Mouse (Mus musculus) G1E (cell line): ENCODE measurements at regions not wholly inside any gene's neighbourhood (a gene's known extent, or its start where the extent isn't known, plus 50 kb on each side); places are given as distances from the start of the nearest gene placed in this dataset.

Experiments
- CTCF ChIP-seq: IDR thresholded peaks from 2 replicates; pipeline ENCODE4 v1.5.1; 2012; ENCODE audit warnings: low read depth, low read length, inconsistent platforms, mixed read lengths
- GATA1 ChIP-seq: IDR thresholded peaks from 2 replicates; pipeline ENCODE4 v1.6.1; 2012; ENCODE audit warnings: borderline replicate concordance, low read length, inconsistent platforms, mixed read lengths
- GATA2 ChIP-seq: IDR thresholded peaks from 2 replicates; pipeline ENCODE4 v1.6.1; 2012; ENCODE audit warnings: low read depth, low read length, inconsistent platforms, borderline replicate concordance
- POLR2AphosphoS5 ChIP-seq: IDR thresholded peaks from 2 replicates; pipeline ENCODE4 v1.6.1; 2012; ENCODE audit warnings: low read depth, low read length, inconsistent platforms; ENCODE audit not compliant: insufficient replicate concordance
- TAL1 ChIP-seq: conservative IDR thresholded peaks from 2 replicates; pipeline ENCODE4 v1.6.1; 2012; ENCODE audit warnings: low read depth, low read length, inconsistent platforms, mixed read lengths

GRCm38 (mm10) chr1:23485150-23485775 is 87.7 kb upstream of the Ogfrl1 start:
- no peak for TF ChIP-seq GATA1
- no peak for TF ChIP-seq CTCF
- TF ChIP-seq GATA2 = no peak
- no peak for TF ChIP-seq POLR2AphosphoS5
- TF ChIP-seq TAL1 = no peak
